Mouse (Mus musculus): ENCODE measurements around the gene Use1.

Gene Use1

GRCm38 (mm10) chr8:71379008-71379407 lies 12.4 kb downstream of the Use1 start:
- DNase-seq (ENCODE audit: low spot score), result no peak

GRCm38 (mm10) chr8:71379512-71380075 lies 12.9 kb downstream of the Use1 start:
- DNase-seq (ENCODE audit: low spot score), result no peak

- DNase-seq (ENCODE audit: low spot score), result peak; percentile 41
Measured at GRCm38 (mm10) chr8:71380178-71381171, 13.8 kb downstream of the Use1 start.

- peak; percentile 77 for DNase-seq (ENCODE audit: low spot score)
Measured at GRCm38 (mm10) chr8:71381421-71381970, 14.8 kb downstream of the Use1 start, which contains the start of gene Nr2f6. Nr2f6 (minus strand) TSS chr8:71381960.

- peak; percentile 91 for DNase-seq (ENCODE audit: low spot score)
Measured at GRCm38 (mm10) chr8:71381971-71382961, 15.6 kb downstream of the Use1 start.

GRCm38 (mm10) chr8:71383396-71383795 lies 16.7 kb downstream of the Use1 start:
- DNase-seq (ENCODE audit: low spot score), result no peak

GRCm38 (mm10) chr8:71383860-71384259 lies 17.2 kb downstream of the Use1 start:
- DNase-seq (ENCODE audit: low spot score), result no peak

GRCm38 (mm10) chr8:71385212-71385835 lies 18.7 kb downstream of the Use1 start:
- no peak for DNase-seq (ENCODE audit: low spot score)

GRCm38 (mm10) chr8:71388267-71388666 lies 21.6 kb downstream of the Use1 start:
- DNase-seq (ENCODE audit: low spot score), result no peak

GRCm38 (mm10) chr8:71391696-71392095 lies 25.0 kb downstream of the Use1 start:
- peak; percentile 0 for DNase-seq (ENCODE audit: low spot score)

GRCm38 (mm10) chr8:71392391-71392790 lies 25.7 kb downstream of the Use1 start:
- peak; percentile 1 for DNase-seq (ENCODE audit: low spot score)

GRCm38 (mm10) chr8:71392871-71393270 lies 26.2 kb downstream of the Use1 start:
- DNase-seq (ENCODE audit: low spot score), result peak; percentile 16

- DNase-seq (ENCODE audit: low spot score), result peak; percentile 3
Measured at GRCm38 (mm10) chr8:71394481-71394880, 27.8 kb downstream of the Use1 start.

GRCm38 (mm10) chr8:71395071-71395470 lies 28.4 kb downstream of the Use1 start:
- peak; percentile 4 for DNase-seq (ENCODE audit: low spot score)

GRCm38 (mm10) chr8:71395629-71396028 lies 29.0 kb downstream of the Use1 start, which contains the start of gene Ushbp1:
Ushbp1 (minus strand) TSS chr8:71395802.
- DNase-seq (ENCODE audit: low spot score), result peak; percentile 6

- DNase-seq (ENCODE audit: low spot score), result peak; percentile 86
Measured at GRCm38 (mm10) chr8:71396639-71397305, 30.1 kb downstream of the Use1 start, which contains the start of gene Babam1. Babam1 (plus strand) TSS chr8:71396861.

- DNase-seq (ENCODE audit: low spot score), result peak; percentile 3
Measured at GRCm38 (mm10) chr8:71397701-71398100, 31.1 kb downstream of the Use1 start.

- no peak for DNase-seq (ENCODE audit: low spot score)
Measured at GRCm38 (mm10) chr8:71400826-71401225, 34.2 kb downstream of the Use1 start.

GRCm38 (mm10) chr8:71401454-71401853 lies 34.8 kb downstream of the Use1 start:
- no peak for DNase-seq (ENCODE audit: low spot score)

GRCm38 (mm10) chr8:71402446-71402964 lies 35.9 kb downstream of the Use1 start:
- no peak for DNase-seq (ENCODE audit: low spot score)
